Mouse (Mus musculus): ENCODE data around the gene Abhd17a. TPM values are rescaled to one million over a fixed set of nuclear protein-coding genes. Genes with fewer than 3 reads are reported as not detected.
A peak's percentile ranks its signal among the peaks of the same experiment; 100 is the strongest.

Gene Abhd17a
- 118 and 126 TPM in 2 replicates for polyA plus RNA-seq (2014; fragmentation: Nextera tagmentation; extraction: Ambion mirVana)

DNA sequence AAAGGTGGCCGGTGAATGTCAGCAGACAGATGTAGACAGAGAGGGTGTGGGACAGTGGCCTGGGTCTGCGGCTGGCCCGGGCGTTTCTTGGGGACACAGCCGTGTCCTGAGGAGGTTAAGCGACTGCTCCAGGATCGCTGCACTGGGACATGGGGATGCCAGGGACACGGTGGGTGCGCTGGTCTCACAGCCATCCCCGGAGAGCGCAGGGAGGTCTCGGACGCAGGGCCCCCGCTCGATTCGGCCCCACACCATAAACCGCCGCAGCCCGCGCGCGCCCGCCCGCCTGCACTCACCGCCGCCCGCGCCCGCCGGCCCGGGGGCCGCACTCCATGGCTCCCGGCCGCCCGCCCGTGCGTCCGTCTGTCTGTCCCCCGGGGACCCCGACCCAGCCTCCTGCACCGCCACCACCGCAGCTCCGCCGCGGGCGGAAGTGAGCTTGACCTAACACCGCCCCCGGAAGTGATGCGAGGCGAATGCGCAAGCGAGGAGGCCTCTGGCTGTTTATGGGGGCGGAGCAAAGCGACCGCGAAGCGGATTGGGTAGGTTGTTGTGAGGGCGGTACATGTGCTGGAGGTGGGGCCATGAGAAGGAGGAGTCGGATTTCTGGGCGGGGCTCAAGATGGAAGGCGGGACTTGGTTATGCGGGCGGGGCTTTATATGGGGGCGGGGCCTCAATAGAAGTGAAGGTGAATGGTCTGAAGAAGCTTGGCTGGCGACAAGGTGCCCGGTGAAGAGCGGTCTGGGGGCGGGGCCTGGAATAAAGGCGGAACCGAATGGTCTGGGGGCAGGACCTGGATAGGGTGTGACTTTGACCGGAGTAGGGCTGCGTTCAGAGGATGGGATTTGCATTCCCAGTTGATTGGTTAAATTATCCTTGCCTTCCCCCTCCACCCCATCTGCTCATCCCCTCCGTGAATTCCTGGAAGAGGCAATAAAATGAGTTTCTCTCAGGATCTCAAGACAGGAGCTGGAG, at the start of gene Abhd17a:
Gene Abhd17a, minus strand, starts transcription at position 463 of the 976 bp plus-strand sequence.
- H3K27ac ChIP-seq (ENCODE audit: low read depth, low read length) = peak within 1 kb of the TSS; percentile 58; the same call in 1 of the 2 replicates
- peak within 1 kb of the TSS; percentile 89 for H3K4me3 ChIP-seq (ENCODE audit: low read depth, low read length)
- H3K36me3 ChIP-seq (ENCODE audit: control insufficient read depth, insufficient read depth, low read length) = peaks cover 7% of the 10 kb centered on the region; the same call in 1 of the 2 replicates
- WGBS = under 1% methylated on average over 66 of the region's 73 CpGs
- peaks cover 9% of the 10 kb centered on the region for H3K4me1 ChIP-seq (ENCODE audit: control insufficient read depth, insufficient read depth, low read length)
- H3K9me3 ChIP-seq (replicated peaks; ENCODE audit: control insufficient read depth, low read length) = no peaks in the 10 kb centered on the region
- H3K27me3 ChIP-seq (replicated peaks; ENCODE audit: control insufficient read depth, insufficient read depth, low read length) = no peaks in the 10 kb centered on the region
- H3K4me2 ChIP-seq (ENCODE audit: low read length) = peak within 1 kb of the TSS; percentile 99
- H3K9ac ChIP-seq (ENCODE audit: low read length) = peak within 1 kb of the TSS; percentile 90
- ATAC-seq (peak; percentile 98), DNase-seq (ENCODE audit: low spot score) (peak; percentile 99)

GRCm38 (mm10) chr10:80635345-80635744, 45.2 kb upstream of the Abhd17a start:
- 84% methylated on average over 6 of the region's 6 CpGs for WGBS
- peaks cover 64% of the 10 kb centered on the region for H3K36me3 ChIP-seq (ENCODE audit: control insufficient read depth, insufficient read depth, low read length)
- DNase-seq (ENCODE audit: low spot score) = no peak
- H3K4me2 ChIP-seq (ENCODE audit: low read length) = no peak overlapping the region
- H3K9me3 ChIP-seq (replicated peaks; ENCODE audit: control insufficient read depth, low read length) = no peaks in the 10 kb centered on the region
- ATAC-seq = no peak
- H3K9ac ChIP-seq (ENCODE audit: low read length) = no peak overlapping the region
- H3K27ac ChIP-seq (ENCODE audit: low read depth, low read length) = no peak overlapping the region
- H3K27me3 ChIP-seq (replicated peaks; ENCODE audit: control insufficient read depth, insufficient read depth, low read length) = no peaks in the 10 kb centered on the region
- no peak overlapping the region for H3K4me3 ChIP-seq (ENCODE audit: low read depth, low read length)
- H3K4me1 ChIP-seq (ENCODE audit: control insufficient read depth, insufficient read depth, low read length) = no peaks in the 10 kb centered on the region

- Histone ChIP-seq H3K27ac (ENCODE audit: low read depth, low read length) (no peak overlapping the region), H3K9ac (ENCODE audit: low read length) (no peak overlapping the region), H3K4me1 (ENCODE audit: control insufficient read depth, insufficient read depth, low read length) (peaks cover 3% of the 10 kb centered on the region), H3K9me3 (replicated peaks; ENCODE audit: control insufficient read depth, low read length) (no peaks in the 10 kb centered on the region), H3K27me3 (replicated peaks; ENCODE audit: control insufficient read depth, insufficient read depth, low read length) (no peaks in the 10 kb centered on the region), H3K4me3 (ENCODE audit: low read depth, low read length) (no peak overlapping the region), H3K4me2 (ENCODE audit: low read length) (no peak overlapping the region), H3K36me3 (ENCODE audit: control insufficient read depth, insufficient read depth, low read length) (peaks cover 4% of the 10 kb centered on the region)
- WGBS = 86% methylated on average over 9 of the region's 9 CpGs
- DNase-seq (ENCODE audit: low spot score) (no peak), ATAC-seq (no peak)
These were observed 38.8 kb upstream of the Abhd17a start for GRCm38 (mm10) chr10:80628925-80629324.

DNA sequence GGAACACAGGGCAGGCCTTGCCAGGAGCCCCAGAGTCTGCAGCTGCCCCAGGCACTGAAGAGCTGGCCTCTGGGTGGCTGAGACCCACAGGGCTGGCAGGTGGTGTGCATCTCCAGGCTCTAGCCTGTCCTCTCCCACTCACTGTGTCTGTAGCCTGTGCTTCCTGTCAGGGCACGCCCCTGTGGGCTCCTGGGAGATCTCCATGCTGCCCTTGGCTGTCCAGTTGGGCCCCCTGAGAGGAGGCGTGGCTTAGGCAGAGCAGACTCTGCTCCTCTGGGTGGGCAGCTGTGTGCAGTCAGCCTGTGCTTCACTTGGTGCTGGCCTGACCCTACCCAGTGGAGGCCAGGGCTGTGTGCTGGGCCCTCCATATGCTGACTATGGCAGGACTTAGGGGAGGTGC, 37.5 kb upstream of the Abhd17a start:
- DNase-seq (ENCODE audit: low spot score) (no peak), ATAC-seq (no peak)
- WGBS = 71% methylated on average over 2 of the region's 2 CpGs
- H3K9ac ChIP-seq (ENCODE audit: low read length) = no peak overlapping the region; the same call in 1 of the 2 replicates
- no peak overlapping the region for H3K4me2 ChIP-seq (ENCODE audit: low read length)
- no peaks in the 10 kb centered on the region for H3K9me3 ChIP-seq (replicated peaks; ENCODE audit: control insufficient read depth, low read length)
- no peak overlapping the region for H3K27ac ChIP-seq (ENCODE audit: low read depth, low read length)
- no peaks in the 10 kb centered on the region for H3K27me3 ChIP-seq (replicated peaks; ENCODE audit: control insufficient read depth, insufficient read depth, low read length)
- no peak overlapping the region for H3K4me3 ChIP-seq (ENCODE audit: low read depth, low read length)
- 0 out of 2 replicates have a peak, but pooled peaks cover 4% of the 10 kb centered on the region for H3K36me3 ChIP-seq (ENCODE audit: control insufficient read depth, insufficient read depth, low read length)
- H3K4me1 ChIP-seq (ENCODE audit: control insufficient read depth, insufficient read depth, low read length) = peaks cover 10% of the 10 kb centered on the region

DNA sequence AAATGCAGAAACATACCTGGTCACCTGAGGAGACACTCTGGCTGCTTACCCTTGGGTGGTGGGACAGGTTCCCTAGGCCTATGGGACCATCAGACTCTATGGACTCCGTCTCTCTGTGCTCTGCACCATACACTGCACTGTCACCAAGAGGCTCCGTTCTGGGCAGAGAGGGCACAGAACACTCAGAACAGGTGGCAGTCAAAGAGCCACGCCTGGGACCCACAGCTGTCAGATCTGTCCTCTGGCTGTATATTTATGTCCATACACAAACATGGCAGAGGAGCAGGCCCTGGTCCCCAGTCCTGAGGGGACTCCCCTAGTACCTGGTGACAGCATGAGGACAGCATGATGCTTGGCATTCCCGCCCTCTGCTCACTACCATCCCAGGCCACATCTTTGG, 35.6 kb upstream of the Abhd17a start:
- no peak for ATAC-seq
- 0 out of 2 replicates have a peak, but pooled peaks cover 4% of the 10 kb centered on the region for H3K36me3 ChIP-seq (ENCODE audit: control insufficient read depth, insufficient read depth, low read length)
- no peak overlapping the region for H3K9ac ChIP-seq (ENCODE audit: low read length)
- no peaks in the 10 kb centered on the region for H3K9me3 ChIP-seq (replicated peaks; ENCODE audit: control insufficient read depth, low read length)
- H3K27ac ChIP-seq (ENCODE audit: low read depth, low read length) = no peak overlapping the region
- H3K4me3 ChIP-seq (ENCODE audit: low read depth, low read length) = no peak overlapping the region
- H3K27me3 ChIP-seq (replicated peaks; ENCODE audit: control insufficient read depth, insufficient read depth, low read length) = no peaks in the 10 kb centered on the region
- H3K4me2 ChIP-seq (ENCODE audit: low read length) = no peak overlapping the region
- peaks cover 14% of the 10 kb centered on the region for H3K4me1 ChIP-seq (ENCODE audit: control insufficient read depth, insufficient read depth, low read length)
- WGBS = 91% methylated on average over 4 of the region's 4 CpGs
- DNase-seq (ENCODE audit: low spot score) = no peak

DNA sequence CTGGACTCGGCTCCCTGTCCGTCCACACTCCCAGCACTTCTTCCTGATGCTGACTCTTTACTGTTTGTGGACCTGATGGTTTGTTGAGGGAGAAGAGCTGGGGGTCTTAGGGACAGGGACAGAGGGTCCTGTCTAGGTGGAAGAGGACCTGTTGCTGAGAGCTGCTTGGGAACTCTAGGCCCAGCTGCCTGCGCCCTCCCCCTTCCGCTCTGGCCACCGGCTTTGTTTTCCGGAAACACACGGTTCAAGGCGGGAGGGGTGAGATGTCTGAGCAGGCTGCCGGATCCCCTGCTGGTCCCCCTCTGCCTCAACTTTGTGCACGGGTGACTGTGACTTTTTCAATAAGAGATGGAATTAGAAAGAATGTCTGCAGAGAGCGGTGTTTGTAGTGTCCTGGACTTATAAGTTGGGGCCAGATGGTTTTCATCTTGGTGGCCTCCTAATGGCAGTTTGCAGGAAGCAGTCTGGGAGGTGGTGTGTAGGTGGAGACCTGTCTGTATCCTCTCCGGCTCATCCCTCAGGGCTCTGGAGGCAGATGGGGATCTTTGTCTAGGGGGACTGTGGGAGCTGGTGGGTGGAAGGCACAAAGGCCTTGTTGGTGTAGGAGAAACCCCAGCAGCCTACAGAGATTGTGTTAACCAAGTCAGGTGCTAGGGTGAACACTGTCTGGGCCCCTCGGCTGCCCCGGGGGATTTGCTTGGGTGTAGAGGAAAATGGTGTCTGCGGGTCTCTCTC, 33.5 kb upstream of the Abhd17a start:
- Histone ChIP-seq H3K27ac (ENCODE audit: low read depth, low read length) (peak overlapping the region; percentile 68), H3K27me3 (replicated peaks; ENCODE audit: control insufficient read depth, insufficient read depth, low read length) (no peaks in the 10 kb centered on the region), H3K4me1 (ENCODE audit: control insufficient read depth, insufficient read depth, low read length) (peaks cover 14% of the 10 kb centered on the region), H3K4me3 (ENCODE audit: low read depth, low read length) (peak overlapping the region; percentile 90), H3K36me3 (ENCODE audit: control insufficient read depth, insufficient read depth, low read length) (0 out of 2 replicates have a peak, but pooled peaks cover 4% of the 10 kb centered on the region), H3K9me3 (replicated peaks; ENCODE audit: control insufficient read depth, low read length) (no peaks in the 10 kb centered on the region), H3K9ac (ENCODE audit: low read length) (peak overlapping the region; percentile 93), H3K4me2 (ENCODE audit: low read length) (peak overlapping the region; percentile 99)
- DNase-seq (ENCODE audit: low spot score) = peak; percentile 13
- no peak for ATAC-seq
- WGBS = 17% methylated on average over 15 of the region's 15 CpGs

DNA sequence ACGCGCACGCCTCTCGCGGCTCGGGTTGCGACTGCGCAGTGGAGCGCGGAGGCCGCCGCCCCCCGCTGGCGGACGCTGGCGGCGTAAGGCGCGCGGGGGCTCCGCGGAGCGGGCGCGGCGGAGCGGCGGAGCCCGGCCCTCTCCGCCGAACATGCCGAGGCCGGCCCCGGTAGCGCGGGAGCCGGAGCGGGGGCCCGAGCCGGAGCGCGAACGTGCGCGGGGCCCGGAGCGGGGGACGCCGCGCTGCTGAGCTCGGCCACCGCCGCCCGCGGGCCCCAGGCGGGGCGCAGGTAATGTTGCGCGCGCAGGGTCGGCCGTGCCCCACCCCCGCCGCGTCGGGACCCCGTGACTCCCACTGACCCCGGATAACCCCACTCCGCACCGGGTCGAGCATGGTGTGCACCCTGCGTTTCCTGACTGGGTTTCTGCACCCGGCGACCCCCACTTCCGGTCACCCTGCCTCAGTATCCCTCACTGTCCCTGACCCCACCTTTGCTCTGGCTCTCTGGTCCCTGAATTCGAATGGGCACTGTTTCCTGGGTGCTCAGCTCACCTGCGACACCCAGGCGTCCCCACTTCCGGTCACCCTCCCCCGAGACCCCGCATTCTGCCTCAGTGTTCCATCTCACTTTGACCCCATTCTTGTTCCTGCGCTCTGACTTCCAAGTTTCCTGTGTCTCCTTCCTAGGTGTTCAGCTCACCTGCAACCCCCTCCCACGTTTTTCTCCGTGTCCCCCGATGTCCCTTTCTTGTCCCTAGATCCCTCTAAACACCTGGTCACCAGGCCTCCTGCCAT, 32.7 kb upstream of the Abhd17a start, which contains the start of gene Csnk1g2:
Gene Csnk1g2, plus strand, starts transcription at position 178 of the 796 bp plus-strand sequence.
- ATAC-seq = no peak
- Histone ChIP-seq H3K36me3 (ENCODE audit: control insufficient read depth, insufficient read depth, low read length) (0 out of 2 replicates have a peak, but pooled peaks cover 4% of the 10 kb centered on the region), H3K9ac (ENCODE audit: low read length) (peak within 1 kb of the TSS; percentile 93), H3K4me1 (ENCODE audit: control insufficient read depth, insufficient read depth, low read length) (peaks cover 14% of the 10 kb centered on the region), H3K9me3 (replicated peaks; ENCODE audit: control insufficient read depth, low read length) (no peaks in the 10 kb centered on the region), H3K4me2 (ENCODE audit: low read length) (peak within 1 kb of the TSS; percentile 99), H3K4me3 (ENCODE audit: low read depth, low read length) (peak within 1 kb of the TSS; percentile 90), H3K27ac (ENCODE audit: low read depth, low read length) (peak within 1 kb of the TSS; percentile 96), H3K27me3 (replicated peaks; ENCODE audit: control insufficient read depth, insufficient read depth, low read length) (no peaks in the 10 kb centered on the region)
- under 1% methylated on average over 62 of the region's 85 CpGs for WGBS
- no peak for DNase-seq (ENCODE audit: low spot score)

Measured in forebrain, embryonic 14.5 days (tissue).